Mouse (Mus musculus) layer of hippocampus, postnatal 10 days (tissue): ENCODE data around the gene Pim3. TPM values are rescaled to one million over a fixed set of nuclear protein-coding genes. Genes with fewer than 3 reads are reported as not detected.

Experiments used
- DNase-seq, 2 experiments: peaks; one replicate each; pipeline ENCODE4 v3.0.0; 2021; ENCODE audit warnings: low spot score in 2 of 2
- total RNA-seq, 2 experiments: library from RNA; stranded (reverse); gene quantifications; 2 replicates each; pipeline ENCODE4 v1.2.3; 2021

Gene Pim3
- total RNA-seq, 2 experiments from 2014 or later, result 35.7 to 39.5 TPM

DNA sequence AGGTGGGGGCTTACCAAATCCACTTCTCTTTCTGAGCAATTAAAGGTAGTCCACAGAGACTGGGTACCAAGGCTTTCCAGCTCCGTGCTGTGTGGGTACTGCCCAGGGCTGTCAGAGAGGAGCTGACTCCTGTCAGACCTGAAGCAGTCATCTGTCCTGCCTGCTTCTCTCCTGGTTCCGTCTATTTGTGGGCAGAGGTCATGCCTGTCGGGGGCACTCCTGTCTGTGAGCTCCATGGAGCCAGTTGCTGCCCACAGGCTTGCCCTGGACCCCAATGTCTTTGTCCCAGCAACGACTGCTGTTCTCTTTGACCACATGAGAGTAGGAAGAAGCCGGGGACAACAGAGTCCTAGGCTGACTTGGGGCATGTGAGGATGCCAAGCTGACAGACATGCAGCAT lies 5.4 kb upstream of the Pim3 start:
- DNase-seq, result no peak

DNA sequence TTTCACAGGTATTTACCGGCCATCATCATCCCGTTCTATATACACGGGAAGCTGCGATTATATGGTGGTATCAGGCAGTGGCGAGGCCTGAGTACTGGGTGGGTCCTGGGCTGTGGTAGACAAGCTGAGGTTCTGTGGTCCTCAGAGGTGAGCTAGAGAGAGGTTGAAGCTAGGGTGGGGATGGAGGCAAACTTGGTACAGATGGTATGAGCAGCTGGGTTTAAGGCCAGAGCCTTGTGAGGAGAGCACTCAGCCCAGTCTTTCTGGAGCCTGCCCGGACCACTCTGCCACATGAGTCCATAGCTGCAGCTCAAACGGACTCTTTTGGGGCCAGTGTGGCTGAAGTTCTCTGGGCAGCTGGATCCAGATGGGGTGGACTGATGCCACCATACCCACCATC lies 4.6 kb upstream of the Pim3 start:
- no peak for DNase-seq

DNA sequence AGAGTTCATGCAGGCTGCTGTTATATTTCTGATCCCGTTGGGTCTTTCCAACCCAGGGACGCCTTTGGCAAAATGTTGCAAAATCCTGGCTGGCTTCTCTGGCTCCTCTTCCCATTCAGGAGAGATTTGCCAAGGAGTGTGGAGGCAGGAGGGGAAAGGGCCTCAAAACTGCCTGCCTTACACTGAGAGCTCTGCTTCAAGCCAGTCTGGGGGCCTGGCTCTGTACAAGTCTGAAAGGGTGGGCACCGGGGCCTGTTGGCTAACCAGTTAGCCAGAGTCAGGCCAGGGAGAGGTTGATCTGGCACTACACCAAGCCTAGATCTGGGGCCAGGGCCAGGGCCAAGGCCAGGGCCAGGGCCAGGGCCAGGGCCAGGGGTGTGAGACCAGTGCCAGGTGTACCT lies 3.8 kb upstream of the Pim3 start:
- peak in 1 of 2 experiments; percentile 52 for DNase-seq

DNA sequence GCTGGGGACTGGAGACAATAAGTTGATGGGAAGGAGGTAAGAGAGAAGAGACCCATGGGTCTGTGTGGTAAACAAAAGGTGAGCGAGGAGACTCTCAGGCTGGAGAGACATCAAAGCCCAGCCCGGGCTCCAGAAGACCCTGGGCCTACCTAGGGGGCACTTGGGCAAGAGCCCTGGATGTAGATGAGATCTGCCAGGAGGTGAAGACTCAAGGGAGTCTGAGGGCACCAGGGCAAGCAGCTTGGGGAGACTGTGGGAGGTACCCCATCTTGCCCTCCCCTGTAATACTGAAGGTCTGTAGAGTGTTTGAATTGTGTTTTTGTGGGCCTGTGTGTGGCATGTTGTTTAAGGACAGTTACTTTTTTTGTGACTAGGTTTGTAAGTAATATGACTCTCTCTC lies 3.3 kb upstream of the Pim3 start:
- DNase-seq, result no peak

DNA sequence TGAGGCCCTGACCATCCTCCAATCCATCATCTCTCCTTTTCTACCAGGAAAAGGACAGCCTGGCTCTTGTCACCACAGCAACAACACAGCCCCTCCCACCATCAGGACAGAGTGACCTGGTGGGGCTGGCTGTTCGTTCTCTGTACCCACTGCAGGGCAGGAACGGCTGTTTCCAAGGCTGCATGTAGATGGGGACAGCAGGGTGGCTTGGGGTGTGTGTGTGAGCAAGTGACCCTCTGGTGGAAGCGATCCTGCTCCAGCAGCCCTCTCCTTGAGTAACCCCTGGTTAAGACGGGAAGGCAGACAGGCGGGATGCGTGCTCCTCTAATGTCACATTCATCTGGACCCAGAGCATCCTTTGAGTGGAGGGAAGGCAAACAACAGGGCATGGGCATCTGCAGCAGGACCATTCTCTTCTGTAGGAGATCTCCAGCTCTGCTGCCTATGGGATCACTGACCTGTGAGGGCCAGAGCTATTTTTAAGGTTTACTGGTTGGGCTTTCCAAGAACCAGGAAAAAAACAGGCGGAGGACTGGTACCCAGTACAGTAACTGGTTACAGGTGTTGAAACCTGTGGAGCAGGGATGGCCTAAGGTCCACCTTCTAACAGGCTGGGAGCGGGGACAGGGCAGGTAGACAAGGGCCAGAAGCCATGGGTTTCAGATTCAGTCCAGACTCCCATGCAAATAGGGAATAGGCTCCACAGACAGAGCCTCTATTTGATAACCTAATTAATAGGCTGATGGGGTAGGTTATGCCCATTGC lies 2.6 kb upstream of the Pim3 start:
- no peak for DNase-seq

DNA sequence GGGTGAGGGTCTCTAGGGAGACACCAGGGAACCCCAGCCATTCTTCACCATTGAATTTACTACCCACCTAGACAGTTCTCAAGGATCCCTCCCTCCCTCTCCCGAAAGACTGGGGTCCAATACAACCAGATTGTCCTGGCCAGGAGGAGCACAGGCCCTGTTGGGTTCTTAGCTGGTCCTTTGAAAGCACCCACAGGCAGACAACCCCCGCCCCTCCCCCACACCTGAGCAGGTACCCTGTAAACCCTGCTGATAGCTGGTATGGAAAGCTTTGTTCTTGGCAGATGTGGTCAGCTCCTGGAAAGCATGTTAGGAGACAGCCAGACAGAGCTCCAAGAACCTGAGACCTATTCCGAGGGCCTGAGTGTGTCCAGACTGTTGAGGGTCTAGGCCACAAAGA lies 1.2 kb upstream of the Pim3 start:
- no peak for DNase-seq

DNA sequence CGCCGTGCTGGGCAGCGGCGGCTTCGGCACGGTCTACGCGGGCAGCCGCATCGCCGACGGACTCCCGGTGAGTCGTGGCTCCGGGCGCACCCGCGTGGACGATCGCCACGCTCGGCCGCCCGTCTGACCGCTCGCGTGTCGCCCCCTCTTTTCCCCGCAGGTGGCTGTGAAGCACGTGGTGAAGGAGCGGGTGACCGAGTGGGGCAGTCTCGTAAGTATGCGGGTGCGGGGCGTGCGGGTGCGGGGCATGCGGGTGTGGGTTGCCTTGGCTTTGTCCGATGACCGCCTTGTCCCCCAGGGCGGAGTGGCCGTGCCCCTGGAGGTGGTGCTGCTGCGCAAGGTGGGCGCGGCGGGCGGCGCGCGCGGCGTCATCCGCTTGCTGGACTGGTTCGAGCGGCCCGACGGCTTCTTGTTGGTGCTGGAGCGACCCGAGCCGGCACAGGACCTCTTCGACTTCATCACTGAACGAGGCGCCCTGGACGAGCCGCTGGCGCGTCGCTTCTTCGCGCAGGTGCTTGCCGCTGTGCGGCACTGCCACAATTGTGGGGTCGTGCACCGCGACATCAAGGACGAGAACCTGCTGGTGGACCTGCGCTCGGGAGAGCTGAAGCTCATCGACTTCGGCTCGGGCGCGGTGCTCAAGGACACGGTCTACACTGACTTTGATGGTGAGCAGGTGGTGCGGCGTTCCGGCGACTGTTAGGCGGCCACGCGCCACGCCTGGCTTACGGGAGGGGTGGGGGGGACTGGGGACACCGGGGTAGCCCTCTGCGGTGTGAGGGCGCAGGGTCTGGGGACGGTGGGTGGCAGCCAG lies 1.1 kb downstream of the Pim3 start:
- DNase-seq, result peak; percentile 61 to 71

DNA sequence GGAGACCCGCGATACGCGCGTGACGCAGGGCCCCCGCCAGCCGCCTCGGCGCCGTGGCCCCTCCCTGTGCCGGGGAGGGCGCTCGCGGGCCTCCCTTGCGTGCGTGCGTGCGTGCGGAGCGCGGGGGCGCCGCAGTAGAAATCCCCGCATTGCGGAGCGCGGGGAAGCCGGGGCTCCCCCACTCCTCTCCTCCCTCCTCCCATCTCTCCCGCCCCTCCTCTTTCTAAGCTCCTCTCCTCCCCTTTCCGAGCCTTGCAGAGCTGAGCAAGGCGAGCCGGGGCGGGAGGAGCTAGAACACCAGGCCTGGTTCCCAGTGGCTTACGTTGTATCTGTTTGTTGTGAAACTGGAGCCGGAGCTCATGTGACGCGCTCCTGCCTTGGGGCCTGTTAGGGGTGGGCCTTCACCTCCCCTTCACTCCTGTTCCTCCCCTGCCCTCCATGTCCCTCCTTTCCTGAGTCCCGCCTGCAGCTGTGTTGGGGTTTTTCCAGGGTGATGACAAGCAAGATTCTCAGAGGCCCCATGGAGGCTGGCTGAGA lies 1.8 kb downstream of the Pim3 start:
- DNase-seq, result peak; percentile 80 to 85

DNA sequence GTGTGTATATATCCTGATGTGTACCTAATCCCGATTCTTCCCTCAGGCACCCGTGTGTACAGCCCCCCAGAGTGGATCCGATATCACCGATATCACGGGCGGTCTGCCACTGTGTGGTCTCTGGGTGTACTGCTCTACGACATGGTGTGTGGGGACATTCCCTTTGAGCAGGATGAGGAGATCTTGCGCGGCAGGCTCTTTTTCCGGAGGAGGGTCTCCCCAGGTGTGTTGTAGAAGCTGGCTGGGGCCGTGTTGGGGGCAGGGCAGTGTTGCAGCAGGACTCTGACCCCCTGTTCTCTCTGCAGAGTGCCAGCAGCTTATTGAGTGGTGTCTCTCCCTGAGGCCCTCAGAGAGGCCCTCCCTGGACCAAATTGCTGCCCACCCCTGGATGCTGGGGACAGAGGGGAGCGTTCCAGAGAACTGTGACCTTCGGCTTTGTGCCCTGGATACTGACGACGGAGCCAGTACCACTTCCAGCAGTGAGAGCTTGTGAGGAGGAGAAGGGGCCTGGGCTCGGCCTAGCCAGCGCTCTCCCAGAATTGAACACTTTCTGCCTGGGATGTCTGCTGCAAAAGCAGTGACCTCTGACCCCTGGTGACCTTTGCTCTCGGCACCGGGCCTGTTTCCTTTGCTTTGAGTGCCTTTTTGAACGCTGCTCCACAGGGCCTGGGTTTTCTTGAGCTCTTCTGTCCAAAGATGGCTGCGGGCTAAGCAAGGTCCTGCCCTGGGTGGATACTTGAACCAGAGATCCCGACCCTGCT lies 2.5 kb downstream of the Pim3 start:
- peak in 1 of 2 experiments; percentile 49 for DNase-seq

DNA sequence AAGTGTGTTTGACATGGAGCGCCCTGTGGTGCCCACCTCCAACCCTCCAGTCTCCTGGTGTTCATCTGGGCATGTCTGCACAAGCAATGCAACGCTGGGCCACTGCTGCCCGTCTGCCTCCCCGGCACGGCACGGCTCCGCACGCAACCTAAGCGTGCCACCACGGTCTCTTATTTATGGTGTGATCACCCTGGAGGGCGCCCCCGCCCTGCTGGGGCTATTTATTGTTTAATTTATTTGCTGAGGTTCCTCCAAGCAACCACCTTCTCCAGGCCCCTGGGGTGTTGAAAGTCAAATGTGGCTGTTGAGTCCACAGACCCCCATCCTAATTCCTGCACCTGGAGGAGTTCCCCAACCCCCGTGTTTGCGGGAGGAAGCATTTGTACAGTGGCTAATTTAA lies 3.1 kb downstream of the Pim3 start:
- DNase-seq, result no peak

DNA sequence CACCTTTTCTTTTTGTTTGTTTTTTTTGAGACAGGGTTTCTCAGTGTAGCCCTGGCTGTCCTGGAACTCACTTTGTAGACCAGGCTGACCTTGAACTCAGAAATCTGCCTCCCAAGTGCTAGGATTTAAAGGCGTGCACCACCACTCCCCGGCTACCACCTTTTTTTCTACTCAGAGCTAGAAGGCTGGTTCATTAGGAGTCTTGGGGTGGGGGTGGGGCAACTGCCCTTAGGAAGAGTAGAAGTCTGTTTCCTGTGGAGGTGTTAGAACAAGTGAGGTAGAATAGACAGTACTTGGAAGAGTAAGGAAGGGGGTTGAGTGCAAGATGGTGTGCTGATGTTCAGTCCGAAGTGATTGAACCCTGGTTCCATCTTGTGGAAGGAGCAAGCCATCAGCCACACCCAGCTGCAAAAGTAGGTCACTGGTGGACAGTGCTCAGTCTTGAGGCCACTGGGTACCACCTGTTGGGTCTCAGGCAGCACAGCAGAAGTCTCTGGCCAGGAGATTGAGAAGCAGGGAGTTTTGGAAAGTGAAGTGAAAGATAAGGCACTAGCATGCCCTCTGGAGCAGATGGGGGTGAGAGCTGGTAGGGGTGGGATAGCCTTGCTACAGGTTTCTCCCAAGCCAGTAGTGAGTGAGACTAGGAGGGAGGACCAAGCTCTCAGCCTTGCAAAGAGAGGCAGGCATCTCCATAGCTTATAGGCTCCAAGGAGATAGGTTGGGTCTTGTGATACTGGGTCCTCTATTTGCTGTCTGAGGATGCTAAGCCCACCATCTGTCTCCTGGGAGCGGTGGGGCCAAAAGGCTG lies 4.1 kb downstream of the Pim3 start:
- DNase-seq, result no peak

DNA sequence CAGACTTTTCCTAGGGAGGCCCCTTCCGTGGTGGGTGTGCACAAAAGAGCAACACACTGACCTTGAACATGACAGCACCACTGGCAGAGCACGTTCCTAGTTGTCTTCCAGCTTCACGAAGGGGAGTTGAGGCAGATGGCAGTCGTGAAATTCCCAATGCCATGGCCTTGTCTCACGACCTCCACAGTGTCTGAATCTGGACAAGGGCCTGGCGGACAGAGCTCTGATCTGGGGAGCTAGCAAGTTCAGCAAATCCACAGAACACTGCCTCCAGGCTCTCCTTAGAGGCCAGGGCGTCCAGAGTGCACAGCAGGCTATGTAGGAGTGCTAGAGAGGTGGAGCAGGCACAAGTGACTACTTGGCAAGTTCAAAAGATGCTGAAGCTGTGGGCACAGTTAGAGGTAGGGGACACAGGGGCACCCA lies 5.0 kb downstream of the Pim3 start:
- DNase-seq, result no peak

DNA sequence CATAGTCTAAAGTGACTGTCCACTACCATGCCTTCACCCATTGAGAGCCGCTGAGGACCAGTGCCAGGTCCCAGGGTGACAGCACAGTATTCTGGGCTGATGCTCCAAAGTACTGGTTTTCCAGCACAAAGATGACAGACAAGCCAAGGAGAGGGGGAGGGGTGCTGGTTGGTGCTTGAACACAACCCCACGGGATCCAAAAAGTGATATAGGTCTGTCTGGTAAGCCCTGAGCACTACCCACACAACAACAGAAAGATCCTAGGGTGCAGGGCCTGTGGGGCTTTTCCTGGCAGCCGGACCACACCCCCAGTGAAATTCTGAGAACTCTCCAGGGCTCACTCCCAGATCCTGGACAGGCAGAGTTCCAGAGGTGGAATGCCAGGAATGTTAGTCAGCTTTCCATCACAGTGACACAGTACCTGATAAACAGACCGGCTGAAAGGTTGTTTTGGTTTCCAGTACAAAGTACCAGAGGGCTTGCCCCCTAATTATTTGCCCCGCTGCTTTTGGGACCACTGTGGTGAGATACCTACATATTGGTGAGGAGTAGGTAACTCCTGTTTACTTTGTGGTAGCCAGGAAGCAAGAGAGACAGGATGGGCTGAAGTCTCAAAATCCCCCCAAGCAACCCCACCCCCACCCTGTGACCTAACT lies 5.5 kb downstream of the Pim3 start:
- DNase-seq, result no peak

DNA sequence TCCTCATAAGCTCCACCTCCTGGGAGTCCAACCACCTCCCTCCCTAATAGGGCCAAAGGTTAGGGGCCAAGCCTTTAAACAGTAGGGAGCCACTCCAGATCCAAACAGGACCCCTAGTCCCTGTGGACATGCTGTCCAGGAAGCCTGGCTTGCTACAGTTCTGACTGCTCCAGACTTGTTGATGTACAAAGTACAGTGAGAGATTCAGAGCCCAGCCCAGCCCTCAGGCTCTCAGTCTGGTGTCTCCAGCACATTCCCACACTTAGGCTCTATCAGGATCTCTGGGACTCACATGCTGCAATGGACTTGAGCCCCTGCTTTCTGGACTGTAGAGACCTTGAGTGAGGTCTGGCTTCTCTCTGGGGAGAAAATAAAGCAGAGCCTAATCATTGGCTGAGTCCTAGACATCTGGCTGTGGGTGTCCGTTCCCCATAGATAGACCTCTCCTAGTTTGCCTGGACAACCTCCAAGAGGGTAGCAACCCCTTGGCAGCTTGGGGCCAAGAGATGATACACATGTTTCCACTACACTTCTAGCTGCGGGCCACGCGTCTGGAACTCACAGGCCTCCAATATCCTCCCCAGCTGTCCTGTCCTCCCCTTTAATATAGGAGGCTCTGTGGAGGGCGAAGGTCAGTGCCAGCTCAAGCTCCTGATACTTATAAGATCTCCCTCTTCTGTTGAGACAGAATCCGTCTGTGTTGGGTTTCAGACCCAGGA lies 6.2 kb downstream of the Pim3 start:
- no peak for DNase-seq

DNA sequence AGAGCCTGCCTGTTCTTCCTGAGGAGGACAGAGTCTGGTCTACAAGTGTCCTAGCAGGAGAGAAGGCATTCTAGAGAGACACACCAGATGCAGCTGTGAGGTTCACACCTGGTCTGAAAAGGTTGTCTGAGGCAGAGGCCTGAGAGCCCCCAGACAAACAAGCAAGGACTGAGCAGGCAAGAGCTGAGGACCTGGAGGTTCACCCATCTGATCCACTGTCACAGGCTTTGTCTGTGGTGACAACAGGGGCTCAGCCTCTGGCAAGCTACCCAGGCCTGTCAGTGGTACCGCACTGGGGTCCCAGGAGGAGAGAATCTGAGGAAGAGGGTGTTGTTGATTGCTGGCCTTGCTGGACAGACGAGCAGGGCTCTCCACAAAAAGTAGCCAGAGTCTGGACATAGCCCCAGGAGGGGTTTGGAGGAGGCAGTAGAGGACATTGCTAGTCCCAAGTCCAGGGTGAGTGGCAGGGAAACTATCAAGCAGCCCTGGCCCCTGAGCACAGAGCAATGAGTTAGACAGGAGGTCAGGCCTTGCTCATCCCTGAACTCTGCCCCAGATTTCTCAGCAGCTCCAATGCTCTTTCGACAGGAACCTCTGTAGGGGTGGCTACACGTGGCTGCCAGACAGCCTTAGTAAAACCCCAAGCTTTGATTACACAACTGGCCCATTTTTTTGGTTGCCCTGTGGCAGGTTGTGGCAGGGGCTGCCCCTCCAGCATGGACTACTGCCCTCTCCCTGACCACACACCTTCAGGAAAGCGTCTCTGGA lies 8.6 kb downstream of the Pim3 start:
- DNase-seq, result no peak

DNA sequence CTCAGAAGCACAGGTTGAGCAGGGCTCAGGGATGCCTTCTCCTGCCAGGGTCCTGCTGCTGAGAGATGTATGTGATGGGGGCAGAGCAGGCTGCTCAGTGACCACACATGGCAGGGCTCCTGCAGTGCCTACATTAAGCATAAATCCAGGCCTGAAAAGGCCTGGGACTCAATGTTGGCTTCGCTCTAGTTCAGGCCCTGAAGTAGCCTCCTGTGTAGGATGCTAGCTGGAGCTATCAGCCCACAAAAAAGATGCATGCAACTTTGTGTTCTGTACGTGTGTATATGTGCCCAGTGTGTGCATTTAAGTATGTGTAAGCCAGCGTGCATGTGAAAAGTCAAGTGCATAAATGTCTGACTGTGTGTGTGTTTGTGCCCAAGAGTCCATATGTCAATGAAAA lies 12.1 kb downstream of the Pim3 start:
- no peak for DNase-seq

DNA sequence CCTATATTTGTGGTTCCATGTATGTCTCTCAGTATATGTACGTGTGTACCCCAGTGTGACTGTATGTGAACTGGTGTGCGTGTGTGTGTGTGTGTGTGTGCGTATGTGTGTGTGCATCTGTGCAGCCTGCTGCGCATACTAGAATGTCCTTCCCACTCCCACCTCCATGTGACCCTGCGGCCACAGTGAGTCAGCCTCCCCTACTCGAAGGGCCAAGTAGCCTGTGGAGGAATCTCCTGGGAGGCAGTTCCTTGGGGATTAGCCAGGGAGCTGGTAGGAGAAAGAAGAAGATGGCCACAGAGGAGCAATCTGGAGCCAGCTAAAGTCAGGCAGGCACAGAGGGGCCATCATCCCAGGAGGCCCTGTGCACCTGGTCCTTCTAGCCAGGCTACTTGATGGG lies 12.5 kb downstream of the Pim3 start:
- no peak for DNase-seq

DNA sequence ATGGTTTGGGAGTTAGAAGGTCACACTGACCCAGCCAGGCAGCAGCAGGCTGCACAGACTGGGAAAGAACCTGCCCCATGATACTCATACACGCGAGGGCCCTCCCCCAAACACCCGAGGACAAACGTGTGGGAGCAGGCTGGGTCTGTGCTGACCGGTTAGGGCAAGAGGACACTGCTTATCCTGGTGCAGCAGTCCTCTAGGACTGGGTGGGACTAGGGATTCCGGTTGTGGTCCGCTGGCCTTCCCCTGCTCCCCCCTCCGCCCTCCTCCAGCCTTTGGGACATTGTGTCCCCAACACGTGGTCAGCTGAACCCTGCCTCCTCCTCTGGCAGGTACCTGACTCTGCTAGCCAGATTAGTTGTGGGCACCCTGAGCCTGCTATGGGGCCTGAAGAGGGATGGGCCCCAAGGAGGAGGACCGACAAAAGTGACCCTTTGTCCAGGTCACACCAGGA lies 13.7 kb downstream of the Pim3 start:
- no peak for DNase-seq
